Mouse (Mus musculus): Measurements from ENCODE around the gene Pdzd3. TPM values are rescaled to one million over a fixed set of nuclear protein-coding genes. Genes with fewer than 3 reads are reported as not detected.

Gene Pdzd3
- polyA plus RNA-seq, 2 experiments from 2014 or later: not detected

- ATAC-seq: no peak
Observed at GRCm38 (mm10) chr9:44199166-44199565, 52.1 kb downstream of the Pdzd3 start.

Other genes with a start within 250 kb of the Pdzd3 start
- gene Thy1, start 208.1 kb downstream of the Pdzd3 start, polyA plus RNA-seq (2017; shearing (Covaris generic)): 100 to 1,000 TPM; 107 to 154 TPM
- gene Usp2, start 184.4 kb downstream of the Pdzd3 start, polyA plus RNA-seq (2017; shearing (Covaris generic)): 1 to 10 TPM; 3.7 to 5.2 TPM
- gene Mfrp, start 149.7 kb downstream of the Pdzd3 start, polyA plus RNA-seq (2017; shearing (Covaris generic)): not detected
- not detected for gene C1qtnf5, start 144.2 kb downstream of the Pdzd3 start, polyA plus RNA-seq (2017; shearing (Covaris generic))
- not detected for gene Gm49380, start 138.0 kb downstream of the Pdzd3 start, polyA plus RNA-seq (2017; shearing (Covaris generic))
- gene Rnf26, start 138.0 kb downstream of the Pdzd3 start, polyA plus RNA-seq (2017; shearing (Covaris generic)): 1 to 10 TPM; 4.9 to 5.0 TPM
- gene Mcam, start 117.0 kb downstream of the Pdzd3 start, polyA plus RNA-seq (2017; shearing (Covaris generic)): under 1 TPM in 1 of 2 experiments, not detected in 1; 0.34 TPM
- 10 to 100 TPM; 22.7 to 23.0 TPM for gene Cbl, start 17.4 kb downstream of the Pdzd3 start, polyA plus RNA-seq (2017; shearing (Covaris generic))
- not detected for gene Ccdc153, start 10.8 kb downstream of the Pdzd3 start, polyA plus RNA-seq (2017; shearing (Covaris generic))
- gene Nlrx1, start 17.1 kb upstream of the Pdzd3 start, polyA plus RNA-seq (2017; shearing (Covaris generic)): 1 to 10 TPM; 3.7 to 7.3 TPM
- gene Abcg4, start 37.1 kb upstream of the Pdzd3 start, polyA plus RNA-seq (2017; shearing (Covaris generic)): not detected
- gene Hinfp, start 54.2 kb upstream of the Pdzd3 start, polyA plus RNA-seq (2017; shearing (Covaris generic)): 10 to 100 TPM; 20.0 to 23.4 TPM
- gene C2cd2l, start 68.8 kb upstream of the Pdzd3 start, polyA plus RNA-seq (2017; shearing (Covaris generic)): 1 to 10 TPM; 3.2 to 3.6 TPM
- gene Dpagt1, start 74.5 kb upstream of the Pdzd3 start, polyA plus RNA-seq (2017; shearing (Covaris generic)): 10 to 100 TPM; 15.7 to 16.0 TPM
- 10 to 100 TPM; 11.3 to 14.7 TPM for gene H2afx, start 83.2 kb upstream of the Pdzd3 start, polyA plus RNA-seq (2017; shearing (Covaris generic))
- 10 to 100 TPM; 23.7 to 24.0 TPM for gene Hmbs, start 92.8 kb upstream of the Pdzd3 start, polyA plus RNA-seq (2017; shearing (Covaris generic))
- gene Vps11, start 110.2 kb upstream of the Pdzd3 start, polyA plus RNA-seq (2017; shearing (Covaris generic)): 10 to 100 TPM; 55.6 to 86.7 TPM
- gene Hyou1, start 128.0 kb upstream of the Pdzd3 start, polyA plus RNA-seq (2017; shearing (Covaris generic)): 10 to 100 TPM; 13.6 to 18.3 TPM
- gene Slc37a4, start 145.4 kb upstream of the Pdzd3 start, polyA plus RNA-seq (2017; shearing (Covaris generic)): 10 to 100 TPM; 16.1 to 19.7 TPM
- gene Rps25, start 155.7 kb upstream of the Pdzd3 start, polyA plus RNA-seq (2017; shearing (Covaris generic)): 1,000 to 10,000 TPM; 2,962 to 3,624 TPM
- 100 to 1,000 TPM; 143 to 153 TPM for gene Trappc4, start 156.1 kb upstream of the Pdzd3 start, polyA plus RNA-seq (2017; shearing (Covaris generic))
- 10 to 100 TPM; 24.7 to 27.2 TPM for gene Ccdc84, start 167.1 kb upstream of the Pdzd3 start, polyA plus RNA-seq (2017; shearing (Covaris generic))
- under 1 TPM in 1 of 2 experiments, not detected in 1; 0.43 TPM for gene Foxr1, start 189.7 kb upstream of the Pdzd3 start, polyA plus RNA-seq (2017; shearing (Covaris generic))
- gene Upk2, start 203.5 kb upstream of the Pdzd3 start, polyA plus RNA-seq (2017; shearing (Covaris generic)): not detected
- gene Bcl9l, start 231.4 kb upstream of the Pdzd3 start, polyA plus RNA-seq (2017; shearing (Covaris generic)): 10 to 100 TPM; 13.3 to 17.6 TPM

Data from CD4-positive, CD25-positive, alpha-beta regulatory T cell, adult 4 months (primary cell).